Mouse (Mus musculus): Measurements from ENCODE around the gene Rnpepl1. TPM values are rescaled to one million over a fixed set of nuclear protein-coding genes. Genes with fewer than 3 reads are reported as not detected.

Rnpepl1 gene
- total RNA-seq, 2 experiments from 2014 or later = 13.6 to 14.1 TPM

DNA sequence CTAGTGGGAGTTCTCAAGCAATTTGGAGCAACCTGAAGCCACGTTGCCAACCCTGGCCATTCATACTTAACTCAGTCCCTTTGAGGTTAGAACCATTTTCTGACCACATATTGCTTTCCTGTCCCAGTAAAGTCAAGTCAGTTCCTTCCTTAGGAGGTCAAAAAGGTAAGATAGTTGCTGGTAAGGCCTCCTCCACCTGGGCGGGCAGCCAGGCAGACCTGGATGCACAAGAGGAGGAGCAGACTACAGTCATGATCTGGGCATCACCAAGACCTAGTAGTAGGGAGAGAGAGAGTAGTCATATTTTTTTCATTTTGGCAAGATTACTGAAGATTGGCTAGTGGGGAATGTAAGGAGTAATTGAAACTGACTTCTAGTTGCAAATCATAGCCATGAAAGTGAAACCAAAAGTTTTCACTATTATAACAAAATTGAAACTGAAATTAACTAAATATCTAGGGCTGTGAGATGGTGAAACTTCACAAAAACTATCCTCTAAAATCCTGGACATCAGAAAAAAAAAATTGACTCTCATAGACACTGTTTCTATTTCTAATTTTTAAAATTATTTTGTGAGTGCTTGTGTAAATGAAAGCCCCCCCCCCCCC is 4.8 kb upstream of the Rnpepl1 start:
- no peak for ATAC-seq (replicated peaks; ENCODE audit: low FRiP score, poor library complexity, severe bottlenecking)

DNA sequence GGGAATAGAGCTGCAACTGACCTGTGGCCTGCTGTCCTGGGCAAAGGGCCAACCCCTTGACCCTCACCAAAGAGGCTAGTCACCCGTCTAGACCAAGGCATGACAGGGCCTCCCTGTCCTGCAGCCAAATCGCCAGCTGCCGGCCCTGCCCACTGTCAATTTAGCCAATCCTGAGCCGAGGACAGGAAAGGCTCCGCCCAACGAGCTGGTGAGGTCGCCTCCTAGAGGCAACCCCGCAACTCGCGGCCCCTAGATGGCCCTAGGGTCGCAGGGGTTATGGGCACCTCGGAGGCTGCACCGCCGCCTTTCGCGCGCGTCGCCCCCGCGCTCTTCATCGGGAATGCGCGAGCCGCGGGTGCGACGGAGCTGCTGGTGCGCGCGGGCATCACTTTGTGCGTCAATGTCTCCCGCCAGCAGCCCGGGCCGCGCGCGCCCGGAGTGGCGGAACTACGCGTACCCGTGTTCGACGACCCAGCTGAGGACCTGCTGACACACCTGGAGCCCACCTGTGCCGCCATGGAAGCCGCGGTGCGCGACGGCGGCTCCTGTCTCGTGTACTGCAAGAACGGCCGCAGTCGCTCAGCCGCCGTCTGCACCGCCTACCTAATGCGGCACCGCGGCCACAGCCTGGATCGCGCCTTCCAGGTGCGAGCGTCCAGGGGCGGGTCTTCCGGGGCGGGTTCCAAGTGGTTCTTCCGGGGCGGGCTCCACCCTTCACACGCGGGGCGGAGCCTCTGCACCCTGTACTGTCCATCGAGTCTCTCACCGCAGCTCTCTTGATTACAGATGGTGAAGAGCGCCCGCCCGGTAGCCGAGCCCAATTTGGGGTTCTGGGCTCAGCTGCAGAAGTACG is 3.6 kb upstream of the Rnpepl1 start, which contains the start of gene Dusp28:
Gene Dusp28, plus strand, starts transcription at position 203 of the 853 bp plus-strand sequence.
- ATAC-seq (replicated peaks; ENCODE audit: low FRiP score, poor library complexity, severe bottlenecking) = peak; percentile 81

DNA sequence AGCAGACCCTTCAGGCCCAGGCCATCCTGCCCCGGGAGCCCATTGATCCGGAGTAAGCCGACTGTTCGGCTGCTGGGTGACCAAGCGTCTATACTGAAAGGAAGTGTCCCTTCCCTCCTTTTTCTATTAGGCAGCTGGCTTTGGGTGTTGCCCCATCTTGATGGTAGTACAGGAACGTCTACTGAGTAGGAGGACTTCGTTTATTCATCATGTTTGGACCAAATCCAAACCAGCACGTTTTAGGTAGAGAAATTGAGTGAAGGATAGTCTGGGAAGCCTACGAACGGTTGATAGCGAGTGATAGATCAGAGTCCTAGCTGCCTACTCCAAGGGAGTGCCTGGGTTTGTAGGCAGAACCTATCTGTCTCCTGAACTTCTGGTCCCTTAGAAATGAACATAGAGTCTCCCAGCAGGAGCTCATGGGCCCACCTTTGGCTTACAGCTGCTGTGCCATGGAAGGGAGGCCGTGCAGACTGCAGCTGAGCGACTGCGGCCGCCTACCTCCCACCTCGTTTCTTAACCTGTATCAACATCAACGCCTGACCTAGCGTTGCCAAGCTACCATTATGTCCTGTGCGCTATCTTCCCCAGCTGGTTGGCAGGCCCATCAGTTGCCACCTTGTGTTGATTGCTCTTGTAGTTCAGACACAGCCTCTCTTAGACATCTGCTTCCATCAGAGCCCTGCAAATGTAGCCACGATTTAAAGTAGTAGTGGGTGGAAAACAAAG is 2.8 kb upstream of the Rnpepl1 start:
- peak; percentile 42 for ATAC-seq (replicated peaks; ENCODE audit: low FRiP score, poor library complexity, severe bottlenecking)

GRCm38 (mm10) chr1:92908664-92909063 is 1.9 kb upstream of the Rnpepl1 start:
- no peak for ATAC-seq (replicated peaks; ENCODE audit: low FRiP score, poor library complexity, severe bottlenecking)

- ATAC-seq (replicated peaks; ENCODE audit: low FRiP score, poor library complexity, severe bottlenecking) = no peak
These were observed 1.5 kb upstream of the Rnpepl1 start for GRCm38 (mm10) chr1:92909068-92909467.

DNA sequence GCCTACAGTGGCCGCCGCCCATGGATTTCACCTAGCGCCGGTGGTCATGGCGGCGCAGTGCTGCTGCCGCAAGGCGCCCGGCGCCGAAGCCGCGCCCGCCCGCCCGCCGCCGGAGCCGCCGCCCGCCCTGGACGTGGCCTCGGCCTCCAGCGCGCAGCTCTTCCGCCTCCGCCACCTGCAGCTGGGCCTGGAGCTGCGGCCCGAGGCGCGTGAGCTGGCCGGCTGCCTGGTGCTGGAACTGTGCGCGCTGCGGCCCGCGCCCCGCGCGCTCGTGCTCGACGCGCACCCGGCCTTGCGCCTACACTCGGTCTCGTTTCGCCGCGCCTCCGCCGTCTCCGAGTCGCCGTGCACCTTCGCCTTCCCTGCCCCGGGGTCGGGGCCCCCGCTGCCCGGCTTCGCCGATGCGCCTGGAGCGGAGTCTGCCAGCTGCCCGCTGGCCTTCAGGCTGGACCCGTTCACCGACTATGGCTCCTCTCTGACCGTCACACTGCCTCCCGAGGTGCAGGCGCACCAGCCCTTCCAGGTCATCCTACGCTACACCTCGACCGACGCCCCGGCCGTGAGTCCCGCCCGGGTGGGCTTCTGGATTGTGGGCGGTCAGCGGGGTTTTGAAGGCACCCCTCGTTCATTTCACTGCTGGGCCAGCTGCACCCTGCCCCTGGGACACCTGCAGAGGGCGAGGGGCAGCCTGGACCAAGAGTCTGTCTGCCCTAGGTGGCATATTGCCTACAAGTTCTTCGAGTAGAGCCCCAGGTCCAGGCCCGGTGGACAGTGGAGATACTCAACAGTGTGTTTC is 540 bp downstream of the Rnpepl1 start:
- no peak for ATAC-seq (replicated peaks; ENCODE audit: low FRiP score, poor library complexity, severe bottlenecking)

DNA sequence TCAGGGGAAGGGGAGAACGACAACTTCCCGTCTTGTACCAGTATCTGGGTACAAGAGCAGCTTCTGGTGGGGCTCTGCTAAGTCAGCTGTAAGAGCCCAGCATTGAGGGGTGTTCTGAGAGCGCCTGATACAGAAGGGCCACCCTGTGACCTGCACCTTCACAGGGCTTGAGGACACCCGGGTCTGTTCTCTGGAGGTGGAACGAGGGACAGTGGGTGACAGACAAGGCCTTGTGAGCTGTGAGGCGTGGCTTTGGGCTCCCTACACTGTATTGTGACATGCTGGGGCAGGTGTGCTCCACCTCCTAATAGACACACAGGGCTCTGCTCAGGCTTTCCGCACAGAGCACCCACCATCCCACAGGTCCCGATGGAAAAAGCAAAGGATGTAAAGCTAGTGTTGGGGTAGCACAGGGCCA is 1.1 kb downstream of the Rnpepl1 start:
- no peak for ATAC-seq (replicated peaks; ENCODE audit: low FRiP score, poor library complexity, severe bottlenecking)

DNA sequence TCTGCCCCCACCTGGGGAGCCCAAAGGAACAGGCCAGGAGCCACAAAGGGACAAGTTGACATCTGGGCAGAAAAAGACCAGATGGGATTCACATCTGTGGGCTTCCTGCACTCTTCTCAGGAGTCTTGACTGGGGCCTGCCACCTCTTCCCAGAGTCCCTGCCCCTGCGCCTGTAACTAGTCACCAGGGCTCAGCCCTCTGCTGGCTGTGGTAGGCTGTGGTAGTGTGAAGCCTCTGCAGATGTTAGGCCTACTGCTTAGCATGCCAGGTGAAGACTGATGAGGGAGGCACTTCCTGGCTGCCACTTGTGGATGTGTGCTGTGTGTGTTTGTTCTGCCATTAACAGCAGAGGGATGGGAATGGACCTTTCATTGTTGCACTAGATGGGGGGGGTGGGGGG is 1.7 kb downstream of the Rnpepl1 start:
- no peak for ATAC-seq (replicated peaks; ENCODE audit: low FRiP score, poor library complexity, severe bottlenecking)

- ATAC-seq (replicated peaks; ENCODE audit: low FRiP score, poor library complexity, severe bottlenecking) = no peak
These were observed 3.7 kb downstream of the Rnpepl1 start for GRCm38 (mm10) chr1:92914239-92914638.

DNA sequence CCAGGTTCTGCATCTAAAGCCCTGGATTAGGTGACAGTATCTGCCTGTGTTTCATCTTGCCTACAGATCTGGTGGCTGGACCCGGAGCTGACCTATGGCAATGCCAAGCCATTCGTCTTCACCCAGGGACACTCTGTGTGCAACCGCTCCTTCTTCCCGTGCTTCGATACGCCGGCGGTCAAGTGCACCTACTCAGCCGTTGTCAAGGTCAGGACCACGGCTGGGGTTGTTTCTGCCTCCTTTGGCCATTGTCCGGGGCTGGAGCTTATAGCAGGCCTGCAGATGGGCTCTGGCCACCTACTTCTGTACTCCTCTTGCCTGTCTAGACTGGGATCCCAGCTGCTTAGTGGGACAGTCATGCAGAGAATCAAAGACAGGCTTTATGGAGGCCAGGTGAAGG is 4.4 kb downstream of the Rnpepl1 start:
- no peak for ATAC-seq (replicated peaks; ENCODE audit: low FRiP score, poor library complexity, severe bottlenecking)

DNA sequence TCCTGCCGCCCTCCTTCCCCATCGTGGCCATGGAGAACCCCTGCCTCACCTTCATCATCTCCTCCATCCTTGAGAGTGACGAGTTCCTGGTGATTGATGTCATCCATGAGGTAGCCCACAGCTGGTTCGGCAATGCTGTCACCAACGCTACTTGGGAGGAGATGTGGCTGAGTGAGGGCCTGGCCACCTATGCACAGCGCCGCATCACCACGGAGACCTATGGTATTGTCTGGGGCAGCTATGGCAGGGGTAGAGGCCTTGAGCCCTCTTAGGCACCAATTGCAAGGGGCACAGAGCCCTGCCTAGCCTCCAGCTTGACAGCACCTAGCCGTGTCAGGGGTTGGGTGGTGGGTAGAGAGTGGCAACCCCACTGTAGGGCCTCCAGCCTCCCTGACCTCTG is 6.1 kb downstream of the Rnpepl1 start:
- no peak for ATAC-seq (replicated peaks; ENCODE audit: low FRiP score, poor library complexity, severe bottlenecking)

DNA sequence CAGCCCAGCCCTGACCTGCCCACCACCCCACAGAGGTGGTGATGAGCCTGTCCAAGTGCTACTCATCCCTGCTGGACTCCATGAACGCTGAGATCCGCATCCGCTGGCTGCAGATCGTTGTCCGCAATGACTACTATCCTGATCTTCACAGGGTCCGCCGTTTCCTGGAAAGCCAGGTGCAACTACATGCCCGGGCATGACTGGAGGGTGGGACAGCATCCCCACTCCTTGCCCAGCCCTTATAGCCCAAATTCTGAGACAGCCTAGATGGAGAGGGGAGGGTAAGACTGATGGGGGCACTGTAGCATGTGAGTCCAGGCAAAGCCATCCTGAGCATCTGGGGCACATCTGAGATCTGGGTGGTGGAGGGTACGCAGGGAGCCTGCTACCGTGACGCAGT is 8.6 kb downstream of the Rnpepl1 start:
- no peak for ATAC-seq (replicated peaks; ENCODE audit: low FRiP score, poor library complexity, severe bottlenecking)

DNA sequence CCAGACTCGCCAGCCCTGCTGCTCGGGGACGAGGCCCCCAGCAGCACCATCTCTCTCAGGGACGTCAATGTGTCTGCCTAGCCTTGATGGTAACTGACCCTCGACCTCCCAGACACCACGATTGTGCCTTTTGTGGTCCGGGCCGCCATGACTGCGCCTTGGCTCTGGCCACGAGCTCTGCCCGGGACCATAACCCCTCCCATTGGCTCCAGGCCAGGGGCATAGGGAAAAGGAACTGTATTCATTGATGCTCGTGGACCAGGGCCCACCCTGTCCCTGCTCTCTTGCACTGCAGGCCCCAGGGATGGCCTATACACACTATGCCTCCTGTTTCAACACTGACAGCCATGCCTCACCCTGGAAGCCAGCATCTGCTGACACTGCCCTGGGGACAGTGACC is 9.2 kb downstream of the Rnpepl1 start:
- ATAC-seq (replicated peaks; ENCODE audit: low FRiP score, poor library complexity, severe bottlenecking) = no peak

GRCm38 (mm10) chr1:92920474-92921200 is 10.1 kb downstream of the Rnpepl1 start:
- no peak for ATAC-seq (replicated peaks; ENCODE audit: low FRiP score, poor library complexity, severe bottlenecking)

GRCm38 (mm10) chr1:92921496-92921895 is 10.9 kb downstream of the Rnpepl1 start:
- no peak for ATAC-seq (replicated peaks; ENCODE audit: low FRiP score, poor library complexity, severe bottlenecking)

DNA sequence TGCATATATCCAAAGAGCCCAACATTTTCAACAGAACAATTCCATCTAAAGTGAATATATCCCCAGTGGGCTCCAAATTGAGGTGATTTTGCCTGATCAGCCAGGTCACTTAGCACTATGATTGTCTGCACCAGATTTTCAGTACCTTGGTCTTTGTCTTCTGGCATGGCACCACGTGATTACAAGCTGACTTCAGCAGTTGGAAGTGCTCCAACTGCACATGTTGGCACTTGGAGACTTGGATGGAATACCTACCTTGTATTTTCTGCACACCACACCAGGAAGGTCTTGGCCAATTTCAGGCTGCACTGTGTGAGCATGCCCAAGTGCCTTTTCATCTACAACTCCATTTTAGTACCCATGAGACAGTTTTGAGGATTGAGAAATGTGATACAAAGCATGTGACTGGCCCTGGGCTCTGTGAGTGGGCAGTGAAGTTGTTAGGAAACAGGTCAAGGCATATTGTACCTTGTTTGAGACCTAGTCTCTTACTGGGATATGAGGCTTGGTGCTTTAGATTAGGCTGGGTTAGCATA is 19.7 kb downstream of the Rnpepl1 start:
- ATAC-seq (replicated peaks; ENCODE audit: low FRiP score, poor library complexity, severe bottlenecking) = no peak

DNA sequence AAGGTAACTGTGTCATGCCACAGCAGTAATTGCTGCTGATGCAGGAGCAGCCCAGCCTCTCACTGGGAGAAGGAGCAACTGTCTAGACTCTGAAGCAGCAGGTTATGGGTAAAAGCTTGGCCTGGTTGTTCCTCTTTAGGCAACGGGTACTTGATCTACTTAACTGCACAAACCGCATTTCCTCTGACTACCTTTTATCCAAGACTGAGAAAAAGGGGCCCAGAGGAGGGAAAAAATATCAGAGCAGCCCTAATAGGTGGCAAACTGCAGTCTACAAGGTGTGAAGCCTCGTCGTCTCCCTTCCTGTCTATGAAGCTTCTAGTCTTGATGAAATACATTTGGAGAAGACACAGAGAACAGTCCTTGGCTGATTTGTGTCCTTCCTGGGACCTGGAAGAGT is 23.0 kb downstream of the Rnpepl1 start:
- ATAC-seq (replicated peaks; ENCODE audit: low FRiP score, poor library complexity, severe bottlenecking) = no peak

- ATAC-seq (replicated peaks; ENCODE audit: low FRiP score, poor library complexity, severe bottlenecking) = peak; percentile 96
These were observed 23.7 kb downstream of the Rnpepl1 start, which contains the start of gene Capn10 for GRCm38 (mm10) chr1:92934182-92934827. TSS of gene Capn10 (plus strand) at chr1:92934376.

Data from erythroblast, adult 5-6 weeks (primary cell).